ENCODE assay signal across 12 mouse cellular contexts in genomic region chr11:76341163-76341562, GRCm38 (mm10). TPM values are rescaled to one million over a fixed set of nuclear protein-coding genes. Genes with fewer than 3 reads are reported as not detected.
DNase-seq lines count a peak whose midpoint lies in the region; ATAC-seq lines count a peak whose summit lies in the region.
"Had no signal": no experiment of that assay in that cellular context is flagged by ENCODE, and none has a peak within 500 bp of the region (broad histone marks: within the 10 kb centered on the region; RNA-seq: fewer than 3 reads in every experiment).

No protein-coding gene starts in this region.

- ATAC-seq in hindbrain, embryonic 15.5 days (ENCODE audit: low FRiP score, low read depth): no peak
- no peak for ATAC-seq in hindbrain, embryonic 13.5 days (ENCODE audit: low FRiP score)
- ATAC-seq in midbrain, embryonic 13.5 days: no peak
- no peak for ATAC-seq in embryonic facial prominence, embryonic 14.5 days (ENCODE audit: low read depth)
- no peak for ATAC-seq in neural tube, embryonic 15.5 days (ENCODE audit: low FRiP score)
- ATAC-seq: Patski had no signal

- H3K27me3 ChIP-seq in hindbrain, embryonic 15.5 days: no peaks in the 10 kb centered on the region
- H3K27me3 ChIP-seq in hindbrain, embryonic 13.5 days: no peaks in the 10 kb centered on the region
- H3K27me3 ChIP-seq in midbrain, embryonic 13.5 days: no peaks in the 10 kb centered on the region
- no peaks in the 10 kb centered on the region for H3K27me3 ChIP-seq in midbrain, embryonic 10.5 days (ENCODE audit: low read depth, poor library complexity, severe bottlenecking)
- no peaks in the 10 kb centered on the region for H3K27me3 ChIP-seq in embryonic facial prominence, embryonic 14.5 days (replicated peaks; ENCODE audit: control insufficient read depth, insufficient read depth, low read length)
- H3K27me3 ChIP-seq in neural tube, embryonic 15.5 days (replicated peaks): no peaks in the 10 kb centered on the region
- H3K27me3 ChIP-seq: CH12.LX, Patski had no signal

- H3K9ac ChIP-seq in hindbrain, embryonic 15.5 days: no peak overlapping the region
- no peak overlapping the region for H3K9ac ChIP-seq in hindbrain, embryonic 13.5 days
- no peak overlapping the region for H3K9ac ChIP-seq in midbrain, embryonic 13.5 days (replicated peaks)
- H3K9ac ChIP-seq in embryonic facial prominence, embryonic 14.5 days (ENCODE audit: low read depth, low read length): no peak overlapping the region
- H3K9ac ChIP-seq in neural tube, embryonic 15.5 days (replicated peaks): no peak overlapping the region
- H3K9ac ChIP-seq: liver, embryonic 14.5 days had no signal

- no peak overlapping the region for H3K27ac ChIP-seq in hindbrain, embryonic 15.5 days (replicated peaks)
- H3K27ac ChIP-seq in hindbrain, embryonic 13.5 days: no peak overlapping the region
- peak overlapping the region; percentile 11; the same call in 1 of the 2 replicates for H3K27ac ChIP-seq in midbrain, embryonic 13.5 days
- H3K27ac ChIP-seq in midbrain, embryonic 10.5 days (replicated peaks): no peak overlapping the region
- H3K27ac ChIP-seq in embryonic facial prominence, embryonic 14.5 days (replicated peaks; ENCODE audit: low read depth, low read length): peak overlapping the region; percentile 72
- H3K27ac ChIP-seq in neural tube, embryonic 15.5 days (replicated peaks): 0 out of 2 replicates have a peak overlapping the region, but pooled peaks have one; percentile 33
- H3K27ac ChIP-seq: liver, embryonic 14.5 days; macrophage had no signal

- WGBS in hindbrain, embryonic 15.5 days: 41% methylated on average over 14 of the region's 14 CpGs
- WGBS in hindbrain, embryonic 13.5 days: 68% methylated on average over 14 of the region's 14 CpGs
- WGBS in midbrain, embryonic 13.5 days: 68% methylated on average over 14 of the region's 14 CpGs
- WGBS in midbrain, embryonic 10.5 days: 90% methylated on average over 14 of the region's 14 CpGs
- 19% methylated on average over 14 of the region's 14 CpGs for WGBS in embryonic facial prominence, embryonic 14.5 days
- 46% methylated on average over 14 of the region's 14 CpGs for WGBS in neural tube, embryonic 15.5 days

- no peaks in the 10 kb centered on the region for H3K36me3 ChIP-seq in hindbrain, embryonic 15.5 days
- H3K36me3 ChIP-seq in hindbrain, embryonic 13.5 days: no peaks in the 10 kb centered on the region
- no peaks in the 10 kb centered on the region for H3K36me3 ChIP-seq in midbrain, embryonic 13.5 days
- peaks cover 7% of the 10 kb centered on the region for H3K36me3 ChIP-seq in midbrain, embryonic 10.5 days
- no peaks in the 10 kb centered on the region for H3K36me3 ChIP-seq in embryonic facial prominence, embryonic 14.5 days (ENCODE audit: control insufficient read depth, insufficient read depth, low read length)
- no peaks in the 10 kb centered on the region for H3K36me3 ChIP-seq in neural tube, embryonic 15.5 days

- H3K4me2 ChIP-seq in hindbrain, embryonic 15.5 days: 0 out of 2 replicates have a peak overlapping the region, but pooled peaks have one; percentile 16
- H3K4me2 ChIP-seq in hindbrain, embryonic 13.5 days: no peak overlapping the region
- no peak overlapping the region for H3K4me2 ChIP-seq in midbrain, embryonic 13.5 days (replicated peaks)
- H3K4me2 ChIP-seq in embryonic facial prominence, embryonic 14.5 days (ENCODE audit: low read depth, low read length): peak overlapping the region; percentile 21
- H3K4me2 ChIP-seq in neural tube, embryonic 15.5 days: peak overlapping the region; percentile 13; the same call in 1 of the 2 replicates

- no peak for DNase-seq in midbrain, embryonic 10.5 days (ENCODE audit: low spot score)
- DNase-seq in embryonic facial prominence, embryonic 14.5 days (ENCODE audit: low spot score): peak; percentile 92
- no peak for DNase-seq in right cerebral cortex, postnatal 10 days (ENCODE audit: low spot score in 2 of 2)
- DNase-seq: adrenal gland, adult 2 months had no signal

- no peak overlapping the region for H3K4me3 ChIP-seq in hindbrain, embryonic 15.5 days
- H3K4me3 ChIP-seq in hindbrain, embryonic 13.5 days: no peak overlapping the region
- no peak overlapping the region for H3K4me3 ChIP-seq in midbrain, embryonic 13.5 days (replicated peaks)
- H3K4me3 ChIP-seq in midbrain, embryonic 10.5 days: no peak overlapping the region
- no peak overlapping the region for H3K4me3 ChIP-seq in embryonic facial prominence, embryonic 14.5 days (ENCODE audit: low read depth, low read length)
- H3K4me3 ChIP-seq in neural tube, embryonic 15.5 days (replicated peaks): no peak overlapping the region

- no peaks in the 10 kb centered on the region for H3K9me3 ChIP-seq in hindbrain, embryonic 15.5 days
- H3K9me3 ChIP-seq in hindbrain, embryonic 13.5 days: no peaks in the 10 kb centered on the region
- no peaks in the 10 kb centered on the region for H3K9me3 ChIP-seq in midbrain, embryonic 13.5 days
- no peaks in the 10 kb centered on the region for H3K9me3 ChIP-seq in midbrain, embryonic 10.5 days (replicated peaks)
- H3K9me3 ChIP-seq in embryonic facial prominence, embryonic 14.5 days (ENCODE audit: control insufficient read depth, low read length): no peaks in the 10 kb centered on the region
- no peaks in the 10 kb centered on the region for H3K9me3 ChIP-seq in neural tube, embryonic 15.5 days (replicated peaks)

- H3K4me1 ChIP-seq in hindbrain, embryonic 15.5 days (replicated peaks): peaks cover 23% of the 10 kb centered on the region
- peaks cover 34% of the 10 kb centered on the region for H3K4me1 ChIP-seq in hindbrain, embryonic 13.5 days (replicated peaks)
- H3K4me1 ChIP-seq in midbrain, embryonic 13.5 days (replicated peaks): 0 out of 2 replicates have a peak, but pooled peaks cover 14% of the 10 kb centered on the region
- peaks cover 24% of the 10 kb centered on the region for H3K4me1 ChIP-seq in midbrain, embryonic 10.5 days
- H3K4me1 ChIP-seq in embryonic facial prominence, embryonic 14.5 days (ENCODE audit: control insufficient read depth, insufficient read depth, low read length): peaks cover 62% of the 10 kb centered on the region
- H3K4me1 ChIP-seq in neural tube, embryonic 15.5 days: peaks cover 32% of the 10 kb centered on the region

RNA-seq across cellular contexts. Expression of gene Nxn, which starts 57.8 kb away (rescaled TPM):
- polyA plus RNA-seq in hindbrain, embryonic 15.5 days (2015; fragmentation: Nextera tagmentation; extraction: Ambion mirVana): 26.1 and 27.5 TPM in 2 replicates
- polyA plus RNA-seq in hindbrain, embryonic 13.5 days (2015; fragmentation: Nextera tagmentation; extraction: Ambion mirVana): 30.4 and 35.6 TPM in 2 replicates
- 29.0 and 34.3 TPM in 2 replicates for polyA plus RNA-seq in midbrain, embryonic 13.5 days (2015; fragmentation: Nextera tagmentation; extraction: Ambion mirVana)
- polyA plus RNA-seq in midbrain, embryonic 10.5 days (2016; fragmentation: Nextera tagmentation; extraction: Ambion mirVana): 59.3 and 59.5 TPM in 2 replicates
- polyA plus RNA-seq in embryonic facial prominence, embryonic 14.5 days (2014; fragmentation: Nextera tagmentation; extraction: Ambion mirVana): 63.8 and 70.2 TPM in 2 replicates
- polyA plus RNA-seq in neural tube, embryonic 15.5 days (2015; fragmentation: Nextera tagmentation; extraction: Ambion mirVana): 27.3 and 29.8 TPM in 2 replicates

Comparison
In these comparisons a context has a peak if more than half of its experiments do, and no peak if none do; other contexts are left out.
1. H3K27ac ChIP-seq: peak in midbrain, embryonic 13.5 days (single experiment), embryonic facial prominence, embryonic 14.5 days (single experiment) and neural tube, embryonic 15.5 days (single experiment); none in hindbrain, embryonic 15.5 days (single experiment), hindbrain, embryonic 13.5 days (single experiment) and midbrain, embryonic 10.5 days (single experiment).
2. H3K4me2 ChIP-seq: peak in hindbrain, embryonic 15.5 days (single experiment), embryonic facial prominence, embryonic 14.5 days (single experiment) and neural tube, embryonic 15.5 days (single experiment); none in hindbrain, embryonic 13.5 days (single experiment) and midbrain, embryonic 13.5 days (single experiment).